Mouse (Mus musculus): ENCODE results near the gene Rapgef2.

GRCm38 (mm10) chr3:79025983-79026382, 260.3 kb downstream of the Rapgef2 start:
- TF ChIP-seq GATA1 (IDR thresholded peaks at IDR 0.05; ENCODE audit: borderline replicate concordance, low read length), result no peak
- no peak for TF ChIP-seq FLI1 (IDR thresholded peaks at IDR 0.05; ENCODE audit: low read length)

Measured in megakaryocyte, embryonic 14.5 days (primary cell).